Mouse (Mus musculus): ENCODE results near the gene Axin2. TPM values are rescaled to one million over a fixed set of nuclear protein-coding genes. Genes with fewer than 3 reads are reported as not detected.

Axin2 gene
- polyA plus RNA-seq, 1 experiment from 2014 or later: 7.0 TPM

GRCm38 (mm10) chr11:108886060-108886459 is 34.1 kb upstream of the Axin2 start:
- 84% methylated on average over 8 of the region's 8 CpGs for WGBS
- no peak overlapping the region for H3K27ac ChIP-seq (ENCODE audit: low read length)

DNA sequence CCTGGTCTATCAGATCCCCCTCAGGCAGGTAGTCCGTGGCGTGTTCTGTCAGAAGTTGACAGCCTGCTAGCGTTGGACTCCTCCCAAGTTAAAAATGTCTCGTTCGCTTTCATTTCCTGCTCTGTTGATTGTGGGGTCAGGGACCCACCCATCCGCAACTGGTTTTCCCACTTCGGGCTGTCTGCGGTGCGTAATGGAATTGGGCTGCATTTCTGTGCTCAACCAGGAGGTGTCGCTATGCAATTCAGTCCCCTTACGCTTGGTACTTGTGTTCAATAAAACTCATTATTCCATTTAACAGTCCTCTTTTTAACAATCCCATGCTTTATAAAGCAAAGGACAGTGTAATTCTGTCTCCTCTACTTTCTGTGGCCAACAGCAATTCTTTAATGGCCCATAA is 31.0 kb upstream of the Axin2 start:
- H3K4me2 ChIP-seq (replicated peaks; ENCODE audit: low read depth, low read length): no peak overlapping the region
- peaks cover 10% of the 10 kb centered on the region; the same call in 1 of the 2 replicates for H3K4me1 ChIP-seq (ENCODE audit: control insufficient read depth, insufficient read depth, low read length)
- 51% methylated on average over 11 of the region's 11 CpGs for WGBS
- no peaks in the 10 kb centered on the region for H3K27me3 ChIP-seq (ENCODE audit: control insufficient read depth, insufficient read depth, low read length)
- no peaks in the 10 kb centered on the region for H3K36me3 ChIP-seq (ENCODE audit: control insufficient read depth, insufficient read depth, low read length)
- no peak overlapping the region for H3K4me3 ChIP-seq (ENCODE audit: low read depth, low read length)
- no peak overlapping the region for H3K27ac ChIP-seq (ENCODE audit: low read length)
- H3K9me3 ChIP-seq (ENCODE audit: control insufficient read depth, low read depth, low read length): no peaks in the 10 kb centered on the region
- ATAC-seq (ENCODE audit: insufficient number of reproducible peaks, insufficient read depth, low FRiP score, low read depth): no peak
- no peak overlapping the region for H3K9ac ChIP-seq (replicated peaks; ENCODE audit: low read depth, low read length)

More at GRCm38 (mm10) chr11:108886060-108886459, 34.1 kb upstream of the Axin2 start:
- H3K27me3 ChIP-seq (ENCODE audit: control insufficient read depth, insufficient read depth, low read length): no peaks in the 10 kb centered on the region
- no peaks in the 10 kb centered on the region for H3K4me1 ChIP-seq (ENCODE audit: control insufficient read depth, insufficient read depth, low read length)
- no peak overlapping the region for H3K4me3 ChIP-seq (ENCODE audit: low read depth, low read length)
- H3K36me3 ChIP-seq (ENCODE audit: control insufficient read depth, insufficient read depth, low read length): no peaks in the 10 kb centered on the region
- no peaks in the 10 kb centered on the region for H3K9me3 ChIP-seq (ENCODE audit: control insufficient read depth, low read depth, low read length)
- H3K4me2 ChIP-seq (replicated peaks; ENCODE audit: low read depth, low read length): no peak overlapping the region
- ATAC-seq (ENCODE audit: insufficient number of reproducible peaks, insufficient read depth, low FRiP score, low read depth): no peak
- H3K9ac ChIP-seq (replicated peaks; ENCODE audit: low read depth, low read length): no peak overlapping the region

GRCm38 (mm10) chr11:108890544-108890943 is 29.6 kb upstream of the Axin2 start:
- Histone ChIP-seq H3K27me3 (ENCODE audit: control insufficient read depth, insufficient read depth, low read length) (no peaks in the 10 kb centered on the region), H3K4me2 (replicated peaks; ENCODE audit: low read depth, low read length) (peak overlapping the region; percentile 60), H3K4me3 (ENCODE audit: low read depth, low read length) (0 out of 2 replicates have a peak overlapping the region, but pooled peaks have one; percentile 27), H3K36me3 (ENCODE audit: control insufficient read depth, insufficient read depth, low read length) (no peaks in the 10 kb centered on the region), H3K27ac (ENCODE audit: low read length) (peak overlapping the region; percentile 90; the same call in 1 of the 2 replicates), H3K4me1 (ENCODE audit: control insufficient read depth, insufficient read depth, low read length) (peaks cover 10% of the 10 kb centered on the region; the same call in 1 of the 2 replicates), H3K9ac (replicated peaks; ENCODE audit: low read depth, low read length) (no peak overlapping the region; the same call in 1 of the 2 replicates), H3K9me3 (ENCODE audit: control insufficient read depth, low read depth, low read length) (no peaks in the 10 kb centered on the region)
- WGBS: 30% methylated on average over 16 of the region's 16 CpGs
- ATAC-seq (ENCODE audit: insufficient number of reproducible peaks, insufficient read depth, low FRiP score, low read depth): no peak

DNA sequence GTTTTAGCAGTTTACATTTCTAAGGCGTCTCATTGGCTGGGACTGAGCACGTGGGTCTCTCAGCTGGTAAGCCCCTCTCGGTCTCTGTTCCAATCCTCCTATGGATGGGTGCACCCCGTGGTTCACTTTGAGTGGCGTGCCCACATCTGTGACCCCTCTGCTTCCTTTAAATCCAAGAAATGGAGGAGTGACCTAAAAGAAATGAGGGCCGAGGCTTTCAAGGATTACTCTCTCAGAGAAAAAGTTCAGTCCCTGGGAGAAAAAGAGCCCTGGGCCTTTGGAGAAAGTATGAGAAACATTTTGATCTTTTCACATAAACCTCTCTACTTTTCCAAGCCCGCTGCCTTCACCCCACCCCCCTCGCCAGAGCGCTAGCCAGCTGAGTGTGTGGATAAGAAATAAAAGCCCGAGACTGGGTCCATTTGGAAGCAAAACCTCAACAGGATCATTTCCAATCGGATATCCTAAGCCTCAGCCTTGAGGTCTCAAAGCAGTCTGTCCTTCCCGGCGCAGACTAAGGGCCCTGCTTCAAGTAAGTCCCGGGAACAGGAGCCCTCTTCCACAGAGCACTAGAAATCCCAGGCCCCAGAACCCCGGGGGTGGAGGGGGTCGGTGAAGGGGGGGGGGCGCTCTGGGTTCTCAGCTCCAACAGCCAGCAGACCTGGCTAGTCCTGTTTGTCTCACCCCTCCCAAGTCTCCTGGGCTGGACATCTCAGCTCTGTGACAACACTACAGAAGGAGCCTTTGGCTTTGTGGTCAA is 28.9 kb upstream of the Axin2 start:
- Histone ChIP-seq H3K36me3 (ENCODE audit: control insufficient read depth, insufficient read depth, low read length) (no peaks in the 10 kb centered on the region), H3K4me3 (ENCODE audit: low read depth, low read length) (peak overlapping the region; percentile 27), H3K4me1 (ENCODE audit: control insufficient read depth, insufficient read depth, low read length) (peaks cover 10% of the 10 kb centered on the region; the same call in 1 of the 2 replicates), H3K9ac (replicated peaks; ENCODE audit: low read depth, low read length) (peak overlapping the region; percentile 18; the same call in 1 of the 2 replicates), H3K27ac (ENCODE audit: low read length) (peak overlapping the region; percentile 90), H3K9me3 (ENCODE audit: control insufficient read depth, low read depth, low read length) (no peaks in the 10 kb centered on the region), H3K27me3 (ENCODE audit: control insufficient read depth, insufficient read depth, low read length) (no peaks in the 10 kb centered on the region), H3K4me2 (replicated peaks; ENCODE audit: low read depth, low read length) (peak overlapping the region; percentile 60)
- ATAC-seq (ENCODE audit: insufficient number of reproducible peaks, insufficient read depth, low FRiP score, low read depth): peak; percentile 78; the same call in 1 of the 2 replicates
- 4% methylated on average over 17 of the region's 17 CpGs for WGBS

GRCm38 (mm10) chr11:108891871-108892380 is 28.2 kb upstream of the Axin2 start:
- Histone ChIP-seq H3K27me3 (ENCODE audit: control insufficient read depth, insufficient read depth, low read length) (no peaks in the 10 kb centered on the region), H3K4me1 (ENCODE audit: control insufficient read depth, insufficient read depth, low read length) (peaks cover 10% of the 10 kb centered on the region; the same call in 1 of the 2 replicates), H3K4me2 (replicated peaks; ENCODE audit: low read depth, low read length) (peak overlapping the region; percentile 60), H3K9ac (replicated peaks; ENCODE audit: low read depth, low read length) (0 out of 2 replicates have a peak overlapping the region, but pooled peaks have one; percentile 18), H3K9me3 (ENCODE audit: control insufficient read depth, low read depth, low read length) (no peaks in the 10 kb centered on the region), H3K36me3 (ENCODE audit: control insufficient read depth, insufficient read depth, low read length) (no peaks in the 10 kb centered on the region), H3K4me3 (ENCODE audit: low read depth, low read length) (peak overlapping the region; percentile 27), H3K27ac (ENCODE audit: low read length) (peak overlapping the region; percentile 90)
- no peak for ATAC-seq (ENCODE audit: insufficient number of reproducible peaks, insufficient read depth, low FRiP score, low read depth)
- 5% methylated on average over 21 of the region's 21 CpGs for WGBS

DNA sequence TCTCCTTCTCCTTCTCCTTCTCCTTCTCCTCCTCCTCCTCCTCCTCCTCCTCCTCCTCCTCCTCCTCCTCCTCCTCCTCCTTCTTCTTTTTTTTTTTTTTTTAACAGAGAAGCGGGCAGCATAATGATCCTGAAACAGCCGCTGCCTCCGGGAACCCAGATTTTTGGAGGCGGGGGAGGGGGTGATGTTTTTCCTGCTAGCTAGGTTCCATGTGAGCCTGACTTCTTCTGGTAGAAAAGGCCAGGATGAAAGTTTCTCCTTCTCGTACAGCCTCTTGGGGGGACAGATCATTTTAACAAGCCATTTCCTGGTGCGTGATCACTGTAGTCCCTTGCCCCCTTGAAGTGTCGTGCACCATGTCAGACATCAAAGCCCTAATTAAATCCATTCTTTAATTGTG is 27.7 kb upstream of the Axin2 start:
- no peak overlapping the region; the same call in 1 of the 2 replicates for H3K4me2 ChIP-seq (replicated peaks; ENCODE audit: low read depth, low read length)
- no peaks in the 10 kb centered on the region for H3K36me3 ChIP-seq (ENCODE audit: control insufficient read depth, insufficient read depth, low read length)
- 25% methylated on average over 6 of the region's 7 CpGs for WGBS
- no peak overlapping the region for H3K27ac ChIP-seq (ENCODE audit: low read length)
- no peaks in the 10 kb centered on the region for H3K9me3 ChIP-seq (ENCODE audit: control insufficient read depth, low read depth, low read length)
- no peak overlapping the region for H3K4me3 ChIP-seq (ENCODE audit: low read depth, low read length)
- H3K9ac ChIP-seq (replicated peaks; ENCODE audit: low read depth, low read length): no peak overlapping the region
- H3K4me1 ChIP-seq (ENCODE audit: control insufficient read depth, insufficient read depth, low read length): peaks cover 10% of the 10 kb centered on the region; the same call in 1 of the 2 replicates
- no peak for ATAC-seq (ENCODE audit: insufficient number of reproducible peaks, insufficient read depth, low FRiP score, low read depth)
- H3K27me3 ChIP-seq (ENCODE audit: control insufficient read depth, insufficient read depth, low read length): no peaks in the 10 kb centered on the region

- WGBS: 66% methylated on average over 12 of the region's 12 CpGs
- H3K9ac ChIP-seq (replicated peaks; ENCODE audit: low read depth, low read length): no peak overlapping the region
- H3K9me3 ChIP-seq (ENCODE audit: control insufficient read depth, low read depth, low read length): no peaks in the 10 kb centered on the region
- no peak overlapping the region for H3K4me3 ChIP-seq (ENCODE audit: low read depth, low read length)
- no peak overlapping the region for H3K4me2 ChIP-seq (replicated peaks; ENCODE audit: low read depth, low read length)
- ATAC-seq (ENCODE audit: insufficient number of reproducible peaks, insufficient read depth, low FRiP score, low read depth): no peak
- no peaks in the 10 kb centered on the region for H3K27me3 ChIP-seq (ENCODE audit: control insufficient read depth, insufficient read depth, low read length)
- H3K36me3 ChIP-seq (ENCODE audit: control insufficient read depth, insufficient read depth, low read length): no peaks in the 10 kb centered on the region
- H3K27ac ChIP-seq (ENCODE audit: low read length): no peak overlapping the region
- H3K4me1 ChIP-seq (ENCODE audit: control insufficient read depth, insufficient read depth, low read length): peaks cover 10% of the 10 kb centered on the region; the same call in 1 of the 2 replicates
These were observed 26.8 kb upstream of the Axin2 start for GRCm38 (mm10) chr11:108893232-108893790.

- WGBS: 68% methylated on average over 10 of the region's 10 CpGs
- Histone ChIP-seq H3K4me1 (ENCODE audit: control insufficient read depth, insufficient read depth, low read length) (peaks cover 10% of the 10 kb centered on the region; the same call in 1 of the 2 replicates), H3K27ac (ENCODE audit: low read length) (no peak overlapping the region), H3K9me3 (ENCODE audit: control insufficient read depth, low read depth, low read length) (no peaks in the 10 kb centered on the region), H3K4me2 (replicated peaks; ENCODE audit: low read depth, low read length) (no peak overlapping the region), H3K27me3 (ENCODE audit: control insufficient read depth, insufficient read depth, low read length) (no peaks in the 10 kb centered on the region), H3K4me3 (ENCODE audit: low read depth, low read length) (no peak overlapping the region), H3K9ac (replicated peaks; ENCODE audit: low read depth, low read length) (no peak overlapping the region), H3K36me3 (ENCODE audit: control insufficient read depth, insufficient read depth, low read length) (no peaks in the 10 kb centered on the region)
- ATAC-seq (ENCODE audit: insufficient number of reproducible peaks, insufficient read depth, low FRiP score, low read depth): no peak
These were observed 26.2 kb upstream of the Axin2 start for GRCm38 (mm10) chr11:108893855-108894510.

Measured in stomach, embryonic 14.5 days (tissue).